Mouse (Mus musculus): Measurements from ENCODE around the gene Pcca.
"Not testable (repeated sequence)": the region's sequence is repeated elsewhere in the genome, so short reads cannot be mapped to it uniquely, and the experiment has no call there.

The Pcca gene

DNA sequence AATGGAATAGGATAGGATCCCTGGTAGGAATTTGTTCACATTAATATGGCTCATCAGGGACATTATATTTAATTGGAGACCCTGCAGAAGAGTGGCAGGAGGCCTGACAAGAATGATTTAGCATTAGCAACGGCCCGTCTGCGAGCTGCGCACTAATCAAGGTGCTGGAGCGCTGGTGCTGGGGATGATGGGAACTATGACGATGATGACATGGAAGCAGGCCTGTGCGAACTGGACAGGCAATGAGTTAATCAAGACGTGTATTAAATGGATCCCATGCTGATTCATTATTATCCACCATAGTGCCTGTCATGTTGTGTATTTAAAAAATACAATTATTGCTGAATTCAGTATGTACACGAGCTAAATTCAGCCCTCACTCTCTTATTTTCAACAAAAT lies 36.7 kb downstream of the Pcca start:
- DNase-seq, result no peak

DNA sequence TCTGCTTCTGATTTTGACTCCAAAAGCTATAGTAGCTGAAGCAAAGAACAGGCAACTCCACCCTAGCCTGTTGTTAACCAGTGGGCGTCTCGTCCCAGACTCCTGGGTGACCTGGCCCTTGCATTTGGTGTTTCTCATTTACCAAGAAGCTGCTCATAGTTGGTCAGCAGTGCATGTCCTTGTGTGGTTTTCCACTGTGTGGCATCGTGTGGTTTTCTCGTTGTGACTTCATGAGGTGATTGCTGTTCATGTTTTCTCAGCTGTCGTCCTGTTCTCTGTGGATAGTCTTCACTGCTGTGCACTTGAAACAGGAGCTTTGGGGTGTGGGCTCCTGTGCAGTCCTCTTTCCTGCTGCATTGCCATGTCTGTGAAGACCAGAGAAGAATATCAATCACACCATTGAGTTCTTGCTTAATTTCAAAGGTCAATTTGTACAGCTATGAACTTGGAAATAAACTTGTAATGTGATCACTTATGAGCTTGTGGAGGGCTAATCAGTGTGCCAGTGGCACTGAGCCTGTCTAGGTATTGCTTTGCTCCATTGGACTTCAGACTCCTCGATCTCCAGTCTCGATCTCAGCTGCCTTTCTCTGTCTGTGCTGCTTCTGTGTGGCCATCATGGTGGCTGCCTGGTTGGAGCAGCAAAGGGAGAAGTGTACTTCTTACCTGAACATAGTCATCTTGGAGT lies 40.1 kb downstream of the Pcca start:
- no peak for DNase-seq

DNA sequence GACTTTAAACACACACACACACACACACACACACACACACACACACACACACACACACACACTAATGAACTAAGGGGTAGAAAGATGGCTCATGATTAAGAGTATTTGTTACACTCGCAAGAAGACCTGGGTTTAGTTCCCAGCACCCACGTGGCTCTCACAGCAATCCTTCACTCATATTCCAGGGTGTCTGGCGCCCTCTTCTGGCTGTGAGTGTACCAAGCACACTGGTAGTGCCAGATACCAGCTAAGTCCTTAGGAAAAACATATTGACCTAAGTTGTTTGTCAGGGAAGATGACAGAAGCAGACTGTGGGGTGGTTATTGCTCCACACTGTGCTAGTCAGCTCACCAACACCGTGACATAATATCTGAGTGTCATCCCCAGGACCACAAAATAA lies 43.7 kb downstream of the Pcca start:
- DNase-seq, result no peak

DNA sequence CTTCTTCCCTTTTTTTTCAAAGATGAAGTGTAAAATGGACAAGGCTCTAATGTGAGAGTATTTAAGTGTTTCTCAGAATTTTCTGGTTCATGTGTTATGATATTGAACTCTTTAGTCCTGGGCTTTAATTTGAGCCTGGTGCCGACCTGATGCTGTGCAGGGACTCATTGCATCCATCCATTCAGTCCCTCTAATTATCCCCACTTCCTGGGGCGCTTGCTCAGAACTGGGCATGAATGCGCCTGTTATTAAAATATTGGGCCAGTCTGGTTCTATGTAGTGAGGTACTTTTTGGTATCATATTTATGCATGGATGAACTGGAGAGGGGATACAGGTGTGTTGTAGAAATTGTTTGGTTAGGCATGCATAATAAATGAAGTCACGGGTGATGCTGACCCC lies 47.9 kb downstream of the Pcca start:
- no peak for DNase-seq

DNA sequence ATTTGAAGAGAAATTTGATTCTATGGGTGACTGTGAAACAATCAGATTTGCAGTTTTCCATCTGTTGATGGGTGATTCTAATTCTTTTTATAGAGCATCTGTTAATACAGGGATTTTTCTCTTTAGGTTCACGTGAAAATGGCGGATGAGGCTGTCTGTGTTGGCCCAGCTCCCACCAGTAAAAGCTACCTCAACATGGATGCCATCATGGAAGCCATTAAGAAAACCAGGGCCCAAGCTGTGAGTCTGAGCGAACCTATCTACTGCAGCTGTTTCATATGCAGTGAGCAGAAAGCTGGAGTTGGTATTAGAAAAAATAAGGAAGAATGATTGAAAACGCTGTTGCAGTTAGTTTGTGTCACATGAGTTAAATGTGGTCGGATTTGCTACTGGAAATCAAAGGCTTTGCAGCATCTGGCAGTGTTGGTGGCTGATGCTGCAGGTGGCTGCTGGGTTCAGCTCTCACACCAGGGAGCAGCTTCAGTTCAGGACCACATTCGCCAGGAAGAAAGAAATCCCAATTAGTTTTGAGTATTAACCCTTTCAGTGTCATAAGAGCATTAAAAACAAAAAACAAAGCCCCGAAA lies 48.5 kb downstream of the Pcca start:
- DNase-seq, result no peak

DNA sequence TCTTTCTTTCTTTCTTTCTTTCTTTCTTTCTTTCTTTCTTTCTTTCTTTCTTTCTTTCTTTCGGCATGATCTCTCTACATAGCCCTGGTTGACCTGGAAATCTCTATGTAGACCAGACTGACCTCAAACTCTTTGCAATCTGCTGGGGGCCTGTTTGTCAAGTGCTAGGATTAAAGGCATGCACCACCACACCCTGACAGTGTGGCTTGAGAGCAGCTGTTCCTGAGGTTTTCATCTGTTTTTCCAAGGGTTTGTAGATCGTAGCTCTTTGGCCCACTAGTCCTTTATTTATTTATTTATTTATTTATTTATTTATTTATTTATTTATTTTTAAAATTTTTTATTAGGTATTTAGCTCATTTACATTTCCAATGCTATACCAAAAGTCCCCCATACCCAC lies 50.0 kb downstream of the Pcca start:
- DNase-seq, result not testable (repeated sequence)

DNA sequence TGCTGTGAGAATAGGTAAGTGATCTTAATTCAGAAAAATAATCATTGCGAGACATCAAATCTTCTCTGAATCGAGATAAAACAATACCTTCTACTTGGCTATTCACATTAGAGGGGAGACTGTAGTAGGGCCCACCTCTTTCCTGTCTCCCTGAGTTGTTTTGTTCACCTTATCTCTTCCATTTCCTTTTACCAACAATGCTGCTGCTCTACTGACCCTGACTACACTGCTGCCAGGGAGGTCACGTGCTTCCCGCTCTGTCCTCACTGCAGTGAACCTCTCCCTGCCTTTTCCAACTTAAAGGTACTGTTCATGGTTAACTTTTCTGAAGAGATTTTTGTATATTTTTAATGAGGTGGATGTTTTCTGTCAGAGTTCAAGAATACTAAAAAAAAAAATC lies 52.8 kb downstream of the Pcca start:
- no peak for DNase-seq

DNA sequence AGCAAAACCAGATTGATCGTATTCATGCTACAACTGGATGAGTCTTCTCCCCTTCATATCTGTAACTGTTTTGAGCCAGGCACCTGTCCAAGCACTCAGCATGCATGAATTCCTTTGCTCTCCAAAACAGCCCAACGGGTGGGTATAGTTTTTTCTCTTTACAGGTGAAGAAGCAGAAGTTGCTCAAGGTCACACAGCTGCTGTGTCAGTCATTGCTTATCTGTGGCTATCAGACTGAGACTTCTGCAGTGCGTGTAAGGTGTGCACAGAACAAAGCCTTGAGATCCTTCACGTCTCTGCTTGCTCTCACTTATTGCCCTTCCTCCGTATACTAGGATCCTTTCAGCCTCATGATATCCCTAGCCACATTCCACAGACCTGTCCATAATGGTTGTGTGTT lies 63.4 kb downstream of the Pcca start:
- no peak for DNase-seq

DNA sequence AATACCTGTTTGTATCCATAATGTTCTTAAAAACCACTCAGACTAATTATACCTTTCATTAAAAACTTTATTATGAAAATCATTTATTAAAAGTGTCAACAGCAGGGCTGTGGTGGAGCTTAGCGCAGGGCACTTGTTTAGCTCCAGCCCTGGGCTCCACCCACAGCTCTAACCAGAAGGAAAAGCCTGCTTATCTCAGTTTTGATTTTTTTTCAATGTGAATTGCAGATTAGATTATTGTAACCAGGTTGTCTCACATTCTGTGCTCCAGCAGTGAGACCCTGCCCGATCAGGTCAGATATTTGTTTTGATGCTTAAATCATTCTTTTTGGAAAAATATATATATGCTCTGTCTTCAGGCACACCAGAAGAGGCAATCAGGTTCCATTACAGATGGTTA lies 64.7 kb downstream of the Pcca start:
- no peak for DNase-seq

DNA sequence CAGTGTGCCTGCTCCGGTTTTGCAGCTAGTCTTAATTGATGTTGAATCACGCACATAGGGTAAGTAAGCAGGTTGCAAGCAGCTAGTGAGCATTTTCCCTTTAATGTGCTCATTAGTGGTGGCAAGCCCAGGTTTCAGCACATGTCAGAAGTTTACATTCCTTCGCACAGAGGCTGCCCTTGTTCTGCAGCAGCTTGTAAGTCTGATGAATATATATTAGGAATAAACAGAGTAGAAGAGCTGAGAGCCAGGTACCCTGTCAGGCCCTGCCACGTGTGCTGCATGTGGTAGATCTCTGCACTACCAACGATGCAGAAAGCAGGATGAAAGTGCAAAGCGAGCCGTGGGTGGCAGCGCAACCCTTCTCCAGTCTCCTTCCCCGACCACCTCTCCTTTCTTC lies 65.7 kb downstream of the Pcca start:
- no peak for DNase-seq

DNA sequence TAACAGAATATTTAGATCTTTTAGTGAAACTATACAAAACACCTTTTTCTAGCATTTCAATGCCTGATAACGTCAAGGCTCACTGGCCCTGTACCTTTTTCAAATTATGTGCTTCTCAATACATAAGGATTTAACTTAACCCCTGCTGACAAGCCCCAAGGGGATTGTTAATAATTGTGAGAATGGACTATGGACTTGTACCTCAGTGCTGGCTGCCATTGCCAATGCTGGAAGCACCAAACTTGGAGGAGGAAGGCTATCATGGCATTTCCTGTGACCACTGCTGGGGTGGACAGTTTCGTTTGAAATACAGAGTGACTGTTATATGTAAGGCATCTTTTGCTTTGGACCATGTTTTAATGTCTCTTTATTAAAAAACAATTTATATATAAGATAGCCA lies 68.6 kb downstream of the Pcca start:
- no peak for DNase-seq

DNA sequence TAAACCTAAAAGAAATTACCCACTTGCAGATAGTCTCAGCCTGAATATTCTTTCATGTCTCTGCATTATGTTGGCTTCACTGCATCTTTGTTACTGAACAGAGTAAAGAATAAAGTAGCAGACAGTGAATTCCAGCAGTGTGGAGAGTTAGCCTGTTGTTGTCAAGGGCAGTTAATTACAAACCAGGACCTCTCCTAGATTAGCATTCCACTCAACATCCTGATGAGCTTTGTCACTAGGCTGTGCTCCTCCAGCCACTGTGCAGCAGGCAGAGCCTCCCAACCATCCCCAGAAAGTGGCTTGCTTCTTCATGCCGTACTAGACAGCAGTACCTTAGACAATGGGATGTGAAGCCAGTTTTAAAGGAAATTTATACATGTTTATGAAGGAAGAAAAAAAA lies 72.4 kb downstream of the Pcca start:
- no peak for DNase-seq

DNA sequence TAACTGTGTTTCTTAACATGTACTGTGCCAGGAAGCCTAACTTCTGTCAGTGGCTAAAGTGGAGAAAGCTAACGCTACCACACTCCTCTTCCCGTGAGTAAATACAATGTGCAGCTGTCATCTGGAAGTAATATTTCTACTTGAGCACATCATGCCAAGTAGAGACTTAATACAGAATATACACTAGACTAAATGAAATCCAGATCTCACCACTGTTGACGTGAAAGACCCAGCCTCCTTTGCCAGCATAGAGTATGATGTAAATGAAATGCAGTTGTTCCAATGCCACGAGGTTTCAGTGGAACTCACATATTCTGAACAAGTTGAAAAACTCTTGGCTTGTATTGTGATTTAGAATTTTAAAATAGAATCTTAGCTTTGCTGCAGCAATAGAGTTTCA lies 73.3 kb downstream of the Pcca start:
- DNase-seq, result no peak

DNA sequence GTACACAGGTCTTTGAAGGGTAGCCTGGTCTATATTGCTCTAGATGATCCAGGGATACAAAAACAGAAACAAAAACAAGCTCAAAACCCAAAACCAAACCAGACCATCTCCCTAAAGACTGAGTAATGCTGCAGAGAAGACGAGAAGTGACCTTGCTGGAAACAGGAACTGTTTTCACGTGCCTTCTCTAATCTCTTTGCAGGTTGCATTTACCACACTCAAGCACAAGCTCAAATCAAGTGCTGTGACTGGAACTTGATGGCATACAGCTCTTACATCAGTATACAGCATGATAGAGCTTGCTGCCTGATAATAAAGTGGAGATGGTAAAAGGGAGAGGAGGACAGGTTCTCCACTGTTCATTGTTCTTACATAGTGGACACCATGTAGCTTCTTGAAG lies 74.2 kb downstream of the Pcca start:
- no peak for DNase-seq

DNA sequence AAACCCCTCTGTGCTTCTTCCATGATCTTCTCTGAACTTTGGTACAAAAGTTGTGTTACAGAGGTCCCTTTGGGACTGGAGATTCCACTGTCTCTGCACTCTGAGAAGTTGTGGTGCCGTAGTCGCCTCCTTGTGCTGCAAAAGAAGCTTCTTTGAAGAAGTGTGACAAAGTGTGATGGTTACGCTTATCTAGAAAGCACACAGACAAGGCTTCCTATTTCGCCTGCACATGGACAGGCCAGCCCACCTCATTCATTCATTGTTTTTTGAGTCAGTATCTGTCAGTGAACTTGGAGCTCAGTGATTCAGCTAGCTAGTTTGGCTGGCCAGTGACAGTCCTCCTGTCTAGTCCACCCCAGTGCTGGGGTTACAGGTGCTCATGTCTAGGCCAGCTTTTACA lies 76.9 kb downstream of the Pcca start:
- DNase-seq, result no peak

DNA sequence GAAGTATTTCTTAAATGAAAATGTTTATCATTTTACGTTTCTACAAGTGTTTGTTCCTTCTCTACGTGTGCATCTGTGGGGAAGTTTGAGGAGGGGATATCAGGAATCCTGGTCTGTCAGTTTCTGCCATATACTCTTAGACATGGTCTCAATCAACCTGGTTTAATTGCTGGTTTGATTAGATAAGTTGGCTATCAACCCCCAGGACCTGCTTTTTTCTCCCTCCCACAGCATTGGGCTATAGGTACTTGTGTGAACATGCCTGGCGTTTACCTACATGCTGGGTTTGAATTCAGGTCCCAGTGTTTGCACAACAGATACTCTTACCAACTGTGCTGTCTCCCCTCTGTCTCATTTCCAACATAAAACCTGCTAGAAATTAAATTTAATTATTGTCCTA lies 78.2 kb downstream of the Pcca start:
- no peak for DNase-seq

DNA sequence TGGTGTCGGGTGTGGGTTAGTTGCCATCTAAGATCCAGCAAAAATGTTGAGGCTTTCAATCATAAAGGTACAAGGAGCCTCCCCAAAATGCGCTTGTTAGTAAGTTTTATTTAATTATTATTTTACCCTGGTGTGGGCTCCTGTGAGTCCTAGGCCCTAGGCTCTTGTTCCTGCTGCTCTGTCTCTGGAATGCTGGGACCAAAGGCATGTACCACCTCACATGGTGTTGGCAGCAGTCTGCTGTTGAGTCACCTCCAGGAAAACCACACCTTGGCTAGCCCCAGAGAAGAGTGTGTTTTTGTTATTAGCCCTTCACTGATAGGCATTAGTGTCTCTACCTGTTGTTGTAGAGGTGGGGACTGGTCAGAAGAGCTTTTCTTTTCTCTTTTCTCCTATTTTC lies 83.5 kb downstream of the Pcca start:
- no peak for DNase-seq

DNA sequence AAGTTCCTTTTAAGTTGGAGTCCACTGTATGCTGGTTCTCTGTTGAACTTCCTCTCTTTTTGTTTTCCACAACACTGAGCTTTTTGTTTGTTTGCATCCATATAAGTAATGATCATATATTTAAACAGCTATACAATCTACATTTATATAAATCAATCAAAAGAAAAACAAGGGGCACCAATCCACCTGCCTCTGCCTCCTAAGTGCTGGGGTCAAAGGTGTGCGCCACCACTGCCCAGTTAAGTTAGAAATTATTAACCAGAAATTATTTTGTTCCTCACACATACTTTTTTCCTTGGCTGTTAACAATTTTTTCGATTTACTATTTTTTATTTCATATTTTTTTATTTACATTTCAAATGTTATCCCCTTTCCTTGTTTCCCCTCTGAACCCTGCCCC lies 99.3 kb downstream of the Pcca start:
- no peak for DNase-seq

DNA sequence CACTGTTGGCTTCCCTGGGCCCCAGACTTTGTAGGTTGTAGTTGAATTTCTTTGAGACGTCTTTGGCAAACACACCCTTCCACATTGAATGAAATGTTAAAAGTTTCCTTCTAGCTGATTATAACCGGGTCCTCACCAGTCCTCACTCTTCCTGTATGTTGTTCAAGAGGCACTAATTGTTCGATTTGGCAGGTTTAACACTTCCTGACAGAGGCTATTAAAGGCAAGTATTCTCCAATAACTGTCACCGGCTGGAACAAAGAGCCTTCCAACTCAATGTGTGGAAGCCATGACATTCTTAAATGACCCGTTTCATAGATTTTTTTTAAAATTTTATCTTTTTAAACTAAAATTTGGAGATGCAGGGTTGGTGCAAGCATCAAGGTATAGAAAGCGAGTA lies 102.5 kb downstream of the Pcca start:
- no peak for DNase-seq

DNA sequence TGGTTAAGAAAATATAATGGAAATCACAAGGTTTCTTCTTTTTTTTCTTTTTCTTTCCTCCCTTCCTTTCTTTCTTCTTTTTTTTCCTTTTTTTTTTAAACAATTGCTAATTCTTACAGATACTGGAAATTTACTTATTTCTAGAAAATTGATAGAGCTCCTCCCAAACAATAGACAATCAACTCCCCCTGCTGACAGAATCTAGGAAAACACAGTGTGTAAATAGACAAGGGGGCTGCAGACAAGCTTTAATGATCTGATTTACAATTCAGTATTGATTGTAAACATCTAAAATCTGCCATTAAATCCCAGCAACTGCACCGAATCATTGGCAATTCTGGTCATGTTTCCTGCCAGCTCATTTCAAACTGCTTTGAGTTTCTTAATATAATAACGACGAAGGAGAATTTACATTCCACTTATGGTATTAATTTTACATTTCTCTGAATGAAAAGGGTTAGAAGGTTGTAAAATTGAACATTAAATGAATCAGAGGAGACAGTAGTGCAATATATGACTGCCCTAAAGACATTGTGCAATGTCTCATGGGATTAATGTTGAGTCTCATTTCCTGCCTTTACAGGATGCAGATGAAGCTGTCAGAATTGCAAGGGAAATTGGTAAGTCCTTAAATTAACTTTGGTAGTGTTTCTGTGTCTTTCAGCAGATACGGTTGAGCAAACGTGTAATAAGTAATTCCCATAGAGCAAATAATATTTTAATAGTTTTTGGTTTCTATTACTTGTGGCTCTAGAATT lies 103.9 kb downstream of the Pcca start:
- no peak for DNase-seq

DNA sequence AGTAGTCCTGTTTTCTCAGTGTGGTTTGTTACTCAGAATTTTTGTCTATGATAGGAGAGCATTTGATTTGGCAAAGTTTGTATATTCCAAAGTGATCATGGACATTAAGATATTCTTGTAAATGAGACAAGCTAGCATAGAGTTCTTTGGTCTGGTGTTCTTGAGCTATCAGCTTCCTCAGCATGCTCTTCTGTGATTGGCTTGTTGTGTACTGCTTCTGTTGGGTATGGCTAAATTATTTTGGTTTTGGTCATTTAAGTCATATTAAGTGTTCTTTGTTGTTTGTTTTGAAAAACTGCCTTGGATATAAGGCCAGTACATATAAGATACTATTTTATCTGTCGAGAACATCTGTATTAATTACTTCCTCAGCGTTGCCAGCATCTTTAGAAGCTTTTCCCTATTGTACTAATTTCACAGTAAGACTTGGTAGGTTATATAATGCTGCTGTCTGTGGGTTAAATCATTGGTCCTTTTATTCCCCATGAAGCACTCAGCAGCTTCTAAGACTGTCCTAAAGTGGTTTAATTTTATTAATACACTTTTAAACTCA lies 105.1 kb downstream of the Pcca start:
- DNase-seq, result no peak

DNA sequence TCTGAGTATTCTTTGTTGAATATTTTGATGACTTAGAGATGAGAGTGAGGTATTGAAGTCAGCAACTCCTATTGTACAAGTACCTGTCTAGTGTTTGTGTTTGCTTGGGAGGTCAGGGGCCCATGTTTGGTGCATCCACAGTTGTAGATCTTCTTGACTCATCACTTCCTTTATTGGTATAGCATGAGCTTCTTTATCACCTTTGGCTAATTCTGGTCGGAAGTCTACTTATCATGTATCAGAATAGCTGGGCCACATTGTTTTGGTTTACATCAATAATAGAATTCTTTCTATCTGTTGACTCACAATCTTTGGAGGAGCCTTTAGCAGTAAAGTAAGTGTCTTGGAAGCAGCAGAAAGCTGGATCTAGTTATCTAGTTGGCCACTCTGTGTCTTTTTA lies 108.3 kb downstream of the Pcca start:
- DNase-seq, result no peak

DNA sequence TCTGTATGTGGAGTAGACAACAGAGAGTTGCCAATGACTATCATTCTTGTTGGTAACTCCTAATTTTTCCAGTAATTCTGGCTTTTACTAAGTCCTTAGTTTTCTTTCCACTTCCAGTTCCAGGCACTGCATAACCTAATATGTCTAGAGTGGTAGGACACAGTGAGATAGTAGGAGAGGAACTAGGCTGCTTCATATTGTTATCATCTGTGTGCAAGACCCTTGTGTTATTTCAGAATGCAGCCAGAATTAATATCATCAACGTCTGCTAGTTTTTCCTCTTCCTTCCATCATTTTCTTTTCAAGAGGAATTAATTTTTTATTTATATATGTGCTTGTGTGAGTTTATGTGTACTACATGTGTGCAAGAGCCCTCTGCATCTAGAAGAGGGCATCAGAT lies 114.1 kb downstream of the Pcca start:
- DNase-seq, result no peak

DNA sequence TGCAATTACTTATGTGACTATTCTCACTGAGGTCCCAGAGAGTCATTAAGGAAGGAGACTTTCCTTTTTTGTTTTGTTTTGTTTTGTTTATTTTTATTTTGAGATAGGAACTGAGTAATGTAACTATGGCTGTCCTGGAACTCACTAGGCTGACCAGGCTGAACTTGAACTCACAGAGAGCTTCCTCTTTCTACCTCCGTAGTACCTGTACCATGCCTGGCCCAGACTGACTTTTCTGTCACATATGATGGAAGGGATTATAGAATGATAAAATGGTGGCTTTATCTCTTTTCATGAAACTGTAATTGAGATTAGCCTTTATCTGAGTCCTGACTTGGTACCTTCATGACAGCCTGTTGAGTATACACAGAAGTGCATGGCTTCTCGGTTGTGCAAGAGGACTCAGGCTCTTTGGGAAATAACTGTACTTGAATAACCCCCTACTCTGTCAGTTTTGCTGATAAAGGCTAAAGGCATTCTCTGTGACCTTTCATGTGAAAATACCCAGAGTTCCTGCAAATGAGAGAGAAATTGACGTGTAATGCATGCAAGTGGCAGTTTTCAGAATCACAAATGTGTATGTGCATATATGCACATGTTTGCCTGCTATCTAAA lies 115.3 kb downstream of the Pcca start:
- no peak for DNase-seq

All from right cerebral cortex, postnatal 25 days (tissue).